Mouse (Mus musculus) right cerebral cortex, postnatal 25 days (tissue): ENCODE measurements at regions not wholly inside any gene's neighbourhood (a gene's known extent, or its start where the extent isn't known, plus 50 kb on each side); places are given as distances from the start of the nearest gene placed in this dataset.

Experiments
- DNase-seq: peaks from one replicate; pipeline ENCODE4 v3.0.0; 2022

DNA sequence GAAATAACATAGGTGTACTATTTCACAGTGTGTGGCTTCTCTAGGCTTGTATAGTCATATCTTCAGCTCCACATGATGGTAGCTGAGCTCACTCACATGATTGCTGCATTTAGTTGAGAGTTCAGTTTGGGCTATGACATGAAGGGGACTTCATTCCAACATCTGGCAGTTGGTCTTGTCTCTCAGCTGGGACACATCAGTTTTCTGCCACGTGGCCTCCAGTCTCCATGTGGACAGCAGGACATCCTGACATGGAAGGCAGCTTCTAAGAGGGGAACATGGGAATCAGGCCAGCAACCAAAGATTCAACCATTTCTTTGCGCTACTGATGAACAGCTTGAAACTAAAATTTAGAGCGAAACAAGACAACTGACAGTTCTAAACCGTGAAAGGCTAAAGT lies 121.2 kb upstream of the Slc44a1 start:
- no peak for DNase-seq

DNA sequence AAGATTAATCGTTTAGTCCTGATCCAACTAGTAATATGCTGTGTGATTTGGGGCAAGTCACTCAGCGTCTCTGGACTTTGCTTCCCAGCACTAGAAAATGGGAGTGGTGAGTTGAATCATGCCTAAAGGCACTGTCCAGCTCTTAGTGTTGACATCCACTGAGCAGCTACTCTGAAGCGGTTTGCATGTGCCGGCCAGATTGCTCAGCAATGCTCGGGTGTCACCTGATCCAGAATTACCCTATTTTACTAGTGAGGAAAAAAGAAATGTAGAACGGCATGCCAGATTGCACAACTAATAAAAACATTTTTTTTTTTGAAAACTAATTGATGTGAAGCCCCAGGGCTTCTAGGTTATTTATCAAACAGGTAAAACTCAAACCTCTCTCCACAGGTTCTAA lies 122.0 kb upstream of the Slc44a1 start:
- no peak for DNase-seq

DNA sequence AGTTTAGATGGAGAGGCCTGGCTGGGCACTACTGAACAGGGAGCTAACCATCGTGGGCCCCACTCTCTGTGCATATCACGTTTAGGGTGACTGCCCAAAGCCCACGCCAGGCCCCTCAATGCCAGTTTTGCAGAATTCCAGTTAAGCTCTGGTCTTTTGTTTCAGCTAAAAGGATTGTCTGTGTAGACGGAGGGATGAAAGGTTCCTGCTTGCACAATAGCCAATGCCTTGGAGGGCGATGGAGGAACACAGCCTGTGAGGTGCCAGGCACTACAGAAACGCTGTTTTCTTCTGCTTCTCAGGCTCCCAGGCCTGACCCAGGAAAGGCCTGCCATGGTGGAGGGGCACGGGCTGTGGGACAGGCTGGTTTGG lies 122.8 kb upstream of the Slc44a1 start:
- DNase-seq, result no peak

DNA sequence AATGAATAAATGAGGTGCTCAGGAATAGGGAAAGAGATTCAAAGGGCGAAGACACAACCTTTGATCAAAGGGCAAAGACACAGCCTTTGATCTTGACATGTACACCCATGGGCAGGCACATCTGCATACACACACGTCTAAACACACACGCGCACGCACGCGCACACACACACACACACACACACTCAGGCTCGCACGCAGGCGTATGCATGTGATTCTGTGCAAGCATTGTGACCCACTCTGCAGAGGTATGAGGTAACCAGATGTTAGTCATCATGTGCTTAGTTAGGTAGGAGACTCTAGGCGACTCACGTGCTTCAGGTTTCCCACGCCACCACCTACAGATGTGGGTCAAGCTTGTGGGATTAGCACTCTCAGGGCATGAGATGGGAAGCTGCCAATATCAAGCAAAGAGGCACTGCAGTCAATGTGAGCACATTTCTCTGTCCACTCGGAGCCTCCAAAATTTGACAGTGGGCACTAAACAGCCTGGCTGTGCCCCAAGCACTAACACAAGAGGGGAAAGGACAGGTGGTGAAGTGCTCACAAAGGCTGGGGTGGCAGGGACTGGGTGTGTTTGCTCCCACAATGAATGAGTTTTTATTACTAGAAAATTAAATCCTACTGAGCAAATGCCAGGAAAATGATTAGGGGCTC lies 123.3 kb upstream of the Slc44a1 start:
- DNase-seq, result no peak

DNA sequence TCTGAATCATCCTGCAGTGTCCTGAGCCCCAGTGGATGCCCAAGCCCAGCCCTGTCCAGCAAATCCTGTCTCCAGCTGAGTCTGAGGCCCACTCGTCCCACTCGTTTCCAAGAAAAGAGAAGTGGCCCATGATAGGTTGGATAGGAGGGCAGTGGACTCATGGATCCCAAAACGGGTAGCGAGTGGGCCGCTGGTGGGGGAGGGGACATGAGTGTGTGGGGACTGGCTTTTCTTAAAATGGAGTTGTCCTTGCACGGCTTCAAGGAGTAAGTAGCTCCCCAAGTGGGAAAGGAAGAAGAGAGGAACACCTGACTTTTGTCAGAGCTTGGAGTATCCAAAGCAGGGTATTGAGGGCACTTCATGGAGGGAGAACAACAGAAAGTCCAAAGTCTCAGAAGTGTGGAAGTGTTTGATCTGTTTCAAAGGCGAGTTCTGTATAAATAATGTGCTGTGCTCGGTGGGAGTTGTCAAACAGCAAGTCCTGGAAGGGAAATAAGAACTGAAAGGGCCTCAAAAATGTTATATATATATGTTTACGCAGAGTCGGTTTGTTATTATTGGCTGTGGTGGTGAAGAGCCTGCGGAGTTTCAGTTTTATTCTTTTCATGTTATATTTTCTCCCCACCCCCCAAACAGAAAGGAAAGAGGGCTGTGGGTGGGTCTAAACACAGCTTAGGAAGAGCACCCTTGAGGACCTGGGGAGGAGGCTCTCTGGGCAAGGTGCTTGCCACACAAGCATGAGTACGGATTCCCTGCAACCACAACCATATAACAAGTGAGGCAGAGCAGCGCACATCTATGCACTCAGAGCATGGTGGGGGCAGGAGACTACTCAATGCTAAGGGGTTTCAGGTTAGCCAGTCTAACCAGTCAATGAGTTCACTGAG lies 124.1 kb upstream of the Slc44a1 start:
- DNase-seq, result peak; percentile 28

DNA sequence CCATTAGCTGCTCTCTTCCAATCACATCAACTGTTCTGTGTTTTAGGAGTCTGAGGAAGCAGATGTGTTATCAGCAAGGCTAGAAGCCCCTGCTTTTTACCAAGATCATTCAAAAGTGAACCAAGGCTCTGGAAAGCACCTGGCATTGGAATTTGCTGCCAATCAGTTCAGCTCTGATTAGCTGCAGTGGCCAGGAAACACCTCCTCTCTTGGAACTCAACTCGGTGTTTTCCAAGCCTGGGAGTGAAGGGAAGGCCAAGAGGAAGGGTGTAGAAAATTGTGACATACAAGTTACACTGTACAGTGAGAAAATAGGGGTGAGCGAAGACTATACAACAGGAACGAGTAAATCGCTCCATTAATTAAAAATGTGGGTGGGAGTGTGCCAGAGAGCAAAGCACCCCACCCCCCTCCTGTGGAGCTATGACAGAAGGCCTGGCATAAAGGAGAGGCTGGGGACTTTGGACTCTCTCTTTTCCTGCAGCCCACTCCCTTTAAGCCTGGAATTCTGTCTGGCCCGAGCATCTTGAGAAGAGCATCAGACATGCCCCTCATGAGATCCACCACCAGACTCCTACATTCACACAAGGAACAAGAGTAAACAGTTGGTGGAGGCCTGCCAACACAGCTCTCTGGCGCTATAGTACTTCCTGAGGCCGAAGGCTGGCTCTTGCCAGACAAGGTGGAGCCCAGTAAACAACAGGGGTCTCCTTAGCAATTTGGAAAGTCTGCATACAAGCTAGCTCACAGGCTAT lies 124.9 kb upstream of the Slc44a1 start:
- no peak for DNase-seq

DNA sequence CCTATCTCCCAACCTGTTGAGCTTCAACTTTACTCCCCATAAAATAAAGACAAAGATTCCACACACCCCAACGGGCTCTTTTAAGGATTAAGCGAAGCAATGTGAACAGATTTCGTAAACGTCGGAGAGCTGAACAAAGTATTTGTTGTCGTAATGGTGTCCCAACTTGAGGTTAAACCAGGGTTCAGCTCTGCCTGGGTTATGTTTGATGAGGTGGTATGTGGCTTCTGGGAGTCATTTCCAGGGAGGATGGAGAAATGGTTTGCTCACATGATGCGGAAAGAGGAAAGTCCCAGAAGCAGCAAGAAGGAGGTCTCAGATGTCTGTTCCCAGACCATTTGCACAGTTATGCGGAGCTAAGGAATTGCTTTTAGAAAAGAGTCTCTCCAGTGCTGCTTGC lies 126.1 kb upstream of the Slc44a1 start:
- DNase-seq, result no peak

DNA sequence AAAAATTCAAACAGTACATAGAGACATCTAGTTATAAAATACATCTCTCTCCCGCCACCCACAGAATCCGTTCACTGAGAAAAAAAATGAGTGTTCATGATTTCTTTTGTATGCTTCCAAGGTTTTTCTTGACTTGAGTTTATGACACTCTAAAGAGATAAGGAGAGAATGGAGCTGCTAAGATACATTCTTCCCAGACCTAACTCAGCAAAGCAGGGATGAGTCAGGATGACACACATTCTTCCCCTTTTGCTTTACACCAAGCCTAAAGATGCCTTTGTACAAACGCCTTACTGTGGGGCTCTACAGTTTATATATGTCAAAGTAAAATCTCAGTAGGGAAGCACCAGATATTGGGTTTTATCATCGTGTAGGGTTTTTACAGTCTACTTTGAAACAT lies 133.1 kb upstream of the Slc44a1 start:
- no peak for DNase-seq

DNA sequence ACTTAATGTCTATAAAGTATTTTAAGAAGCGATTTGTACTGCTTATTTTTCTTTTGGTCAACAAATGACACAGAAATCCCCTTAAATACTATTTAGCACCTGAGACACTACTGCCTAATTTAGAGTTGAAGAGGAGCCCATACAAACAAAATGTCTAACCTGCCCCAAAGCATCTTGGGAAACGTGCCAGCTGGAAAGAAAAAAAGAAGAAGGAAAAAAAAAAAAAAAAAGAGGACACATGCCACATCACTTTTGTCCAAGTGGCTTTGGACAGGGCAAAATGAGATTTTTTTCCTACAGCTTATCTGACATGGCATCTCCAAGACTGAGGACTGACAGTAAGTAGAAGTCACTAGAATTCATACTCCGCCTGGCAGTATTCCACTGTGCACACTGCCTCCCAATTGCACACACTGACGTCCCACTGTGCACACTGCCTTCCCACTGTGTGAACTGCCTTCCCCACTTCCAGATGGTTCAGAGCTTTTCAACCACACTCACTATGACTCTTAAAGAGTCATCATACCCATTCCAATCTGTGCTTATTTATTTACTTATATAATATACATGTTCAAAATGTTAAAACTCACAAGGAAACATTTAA lies 135.3 kb upstream of the Slc44a1 start:
- no peak for DNase-seq

GRCm38 (mm10) chr4:53304290-53304654 lies 135.9 kb upstream of the Slc44a1 start:
- no peak for DNase-seq

DNA sequence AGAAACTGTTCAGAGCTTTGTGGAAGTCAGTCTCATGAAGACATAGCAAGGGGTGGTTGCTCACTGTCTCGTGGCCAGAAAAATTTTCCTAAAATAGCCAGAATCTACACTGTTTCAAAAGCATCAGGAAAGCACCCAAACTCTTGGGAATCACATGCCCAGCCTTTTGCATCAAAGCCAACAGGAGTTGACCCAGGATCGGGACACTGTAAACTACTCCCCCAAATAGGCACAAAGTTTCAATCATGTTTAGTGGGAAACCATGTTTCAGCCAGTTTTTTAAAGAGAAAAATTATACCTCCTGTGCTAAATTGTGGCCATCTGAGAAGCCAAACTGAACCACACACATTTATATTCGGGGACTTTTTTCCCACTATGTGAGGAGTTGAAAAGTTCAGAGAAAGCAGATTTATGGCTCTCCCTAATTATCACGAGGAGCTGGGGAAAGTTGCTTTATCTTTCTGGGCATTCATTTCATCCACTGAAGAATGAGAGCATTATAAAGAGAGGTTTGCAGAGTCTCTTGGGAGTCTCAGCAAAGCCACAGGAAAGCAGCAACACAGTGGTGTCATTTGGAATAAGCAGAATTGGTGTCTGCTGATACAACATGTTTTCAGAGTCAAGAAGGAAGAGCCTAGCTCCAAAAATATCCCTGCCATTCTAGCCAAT lies 136.5 kb upstream of the Slc44a1 start:
- no peak for DNase-seq

DNA sequence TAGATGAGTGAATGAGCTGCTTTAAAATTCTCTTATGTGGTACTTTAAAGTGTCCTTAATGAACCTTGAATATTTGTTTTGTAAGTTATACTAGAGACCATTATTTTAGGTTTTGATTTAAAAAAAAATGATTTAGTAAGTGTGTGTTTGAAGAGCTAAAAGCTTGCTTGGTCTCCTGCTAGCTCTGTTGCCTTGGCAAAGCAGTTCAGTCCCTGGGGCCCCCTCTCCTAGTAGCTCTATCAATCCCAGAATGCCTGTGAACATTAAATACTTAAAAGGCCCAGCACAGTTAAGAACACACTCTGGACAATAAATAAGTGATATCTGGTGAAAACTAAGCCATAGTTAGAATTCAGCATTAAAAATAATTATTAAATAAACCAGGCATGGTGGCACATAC lies 138.3 kb upstream of the Abca1 start:
- no peak for DNase-seq

- no peak for DNase-seq
Observed at GRCm38 (mm10) chr4:53292606-53293005, 132.9 kb upstream of the Abca1 start.

- no peak for DNase-seq
Observed at GRCm38 (mm10) chr4:53277741-53278525, 118.2 kb upstream of the Abca1 start.

GRCm38 (mm10) chr4:53270433-53270832 lies 110.7 kb upstream of the Abca1 start:
- DNase-seq, result no peak

DNA sequence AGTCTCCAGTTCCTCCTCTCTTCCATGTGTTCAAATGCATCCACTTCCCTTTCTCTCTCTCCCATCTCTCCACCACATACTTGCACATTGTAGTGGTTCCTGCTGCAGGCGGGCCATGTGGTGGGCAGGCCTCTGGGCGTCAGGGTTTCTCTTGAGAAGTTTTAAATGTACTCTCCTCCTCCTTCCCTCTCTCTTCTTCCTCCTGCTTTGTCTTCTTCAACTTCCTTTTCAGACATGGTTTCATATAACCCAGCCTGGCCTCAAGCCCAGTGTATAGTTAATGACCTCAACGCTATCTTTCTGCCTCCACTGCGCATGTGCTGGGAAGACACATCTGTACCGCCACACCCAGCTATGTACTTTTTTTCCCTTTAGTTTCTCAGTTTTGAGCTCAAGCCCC lies 110.3 kb upstream of the Abca1 start:
- no peak for DNase-seq

- DNase-seq, result no peak
Observed at GRCm38 (mm10) chr4:53269251-53269842, 109.7 kb upstream of the Abca1 start.

DNA sequence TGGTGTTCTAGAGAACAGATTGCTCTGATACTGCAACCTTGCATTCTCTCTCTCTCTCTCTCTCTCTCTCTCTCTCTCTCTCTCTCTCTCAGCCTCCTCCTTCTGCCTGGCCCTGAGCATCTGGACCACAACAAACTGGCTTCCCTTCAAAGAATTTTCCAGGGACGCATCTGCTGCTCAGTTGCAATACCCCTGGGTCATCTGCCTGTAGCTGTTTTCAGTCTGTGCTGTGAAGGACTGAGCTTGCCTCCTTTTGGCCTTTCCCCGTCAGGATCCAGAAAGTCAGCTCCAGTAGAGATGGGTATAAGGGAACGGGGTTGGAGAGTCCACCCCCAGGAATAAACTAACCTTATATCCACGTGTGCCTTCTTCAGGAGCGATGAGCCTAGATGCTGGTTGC lies 105.2 kb upstream of the Abca1 start:
- no peak for DNase-seq

DNA sequence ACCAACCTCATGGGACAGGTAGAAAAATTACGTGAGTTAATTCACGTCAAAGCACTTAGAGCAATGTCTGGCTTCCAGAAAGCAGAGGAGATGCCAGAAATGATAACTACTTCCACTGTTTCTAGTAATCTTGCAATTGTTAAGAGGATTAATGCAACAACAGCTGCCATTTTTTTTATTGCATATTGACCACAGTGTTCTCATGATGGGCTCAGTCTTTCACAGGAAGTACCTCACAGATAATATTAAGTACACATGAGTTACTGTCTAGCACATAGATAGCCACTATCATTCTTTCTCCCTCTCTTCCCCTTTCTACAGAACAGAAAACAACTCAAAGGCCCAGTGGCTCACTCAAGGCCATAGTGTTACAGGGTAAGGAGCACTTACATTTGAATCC lies 104.8 kb upstream of the Abca1 start:
- DNase-seq, result no peak

GRCm38 (mm10) chr4:53263776-53264175 lies 104.1 kb upstream of the Abca1 start:
- peak; percentile 56 for DNase-seq

DNA sequence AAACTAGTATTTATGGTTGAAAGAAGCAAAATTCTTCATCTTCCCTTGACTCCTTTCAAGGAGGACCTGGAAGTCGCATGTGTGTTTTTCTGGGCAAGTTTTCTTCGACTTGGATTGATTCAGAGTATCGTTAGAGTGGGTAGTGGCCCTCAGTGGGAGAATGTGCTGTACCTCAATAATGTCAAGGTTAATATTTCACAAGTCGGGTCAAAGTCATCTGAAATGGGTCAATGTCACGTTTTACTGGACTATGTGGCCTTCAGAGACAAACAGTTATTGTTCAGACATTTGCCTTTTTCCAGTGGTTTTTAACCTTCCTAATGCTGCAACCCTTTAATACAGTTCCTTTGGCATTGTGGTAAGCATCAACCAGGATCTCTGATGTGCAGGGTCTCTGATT lies 102.8 kb upstream of the Abca1 start:
- no peak for DNase-seq
